Comparison of ENCODE assay signal across 8 mouse cellular contexts in genomic region chr10:93889976-93890375, GRCm38 (mm10). TPM values are rescaled to one million over a fixed set of nuclear protein-coding genes. Genes with fewer than 3 reads are reported as not detected.
DNase-seq lines count a peak whose midpoint lies in the region; ATAC-seq and TF ChIP-seq lines count a peak whose summit lies in the region.
"Had no signal": no experiment of that assay in that cellular context is flagged by ENCODE, and none has a peak within 500 bp of the region (broad histone marks: within the 10 kb centered on the region; RNA-seq: fewer than 3 reads in every experiment).

No protein-coding gene starts in this region.

- ATAC-seq in lung, embryonic 14.5 days (ENCODE audit: insufficient read depth) = no peak
- ATAC-seq in forebrain, postnatal 0 days = peak; percentile 56
- peak; percentile 23; the same call in 1 of the 2 replicates for ATAC-seq in midbrain, embryonic 12.5 days (ENCODE audit: low FRiP score, low read depth)

- peak overlapping the region; percentile 98 for H3K4me3 ChIP-seq in lung, embryonic 14.5 days (ENCODE audit: low read depth, low read length)
- H3K4me3 ChIP-seq in bone marrow, adult 2 months (replicated peaks; ENCODE audit: control insufficient read depth, low read depth, low read length) = peak overlapping the region; percentile 95
- H3K4me3 ChIP-seq in forebrain, postnatal 0 days (ENCODE audit: low read depth, low read length) = peak overlapping the region; percentile 86
- peak overlapping the region; percentile 69 for H3K4me3 ChIP-seq in midbrain, embryonic 12.5 days

- no peak for TF ChIP-seq CTCF in lung, embryonic 14.5 days (IDR thresholded peaks at IDR 0.05; ENCODE audit: low read depth)
- no peak for TF ChIP-seq CTCF in bone marrow, adult 2 months (IDR thresholded peaks at IDR 0.05; ENCODE audit: control insufficient read depth, insufficient read depth, low read length)
- TF ChIP-seq CTCF in forebrain, postnatal 0 days (IDR thresholded peaks at IDR 0.05; ENCODE audit: low read depth) = no peak

- H3K36me3 ChIP-seq in lung, embryonic 14.5 days (ENCODE audit: insufficient read depth) = peaks cover 21% of the 10 kb centered on the region
- peaks cover 18% of the 10 kb centered on the region for H3K36me3 ChIP-seq in forebrain, postnatal 0 days (ENCODE audit: insufficient read depth)
- H3K36me3 ChIP-seq in midbrain, embryonic 12.5 days = peaks cover 21% of the 10 kb centered on the region

- peak overlapping the region; percentile 92 for H3K9ac ChIP-seq in lung, embryonic 14.5 days
- H3K9ac ChIP-seq in forebrain, postnatal 0 days = peak overlapping the region; percentile 92
- peak overlapping the region; percentile 81 for H3K9ac ChIP-seq in midbrain, embryonic 12.5 days (replicated peaks)

- H3K9me3 ChIP-seq in lung, embryonic 14.5 days (ENCODE audit: low read depth, low read length) = no peaks in the 10 kb centered on the region
- H3K9me3 ChIP-seq in forebrain, postnatal 0 days (ENCODE audit: low read length) = no peaks in the 10 kb centered on the region
- H3K9me3 ChIP-seq in midbrain, embryonic 12.5 days = no peaks in the 10 kb centered on the region

- H3K4me2 ChIP-seq in lung, embryonic 14.5 days = peak overlapping the region; percentile 91
- H3K4me2 ChIP-seq in forebrain, postnatal 0 days (ENCODE audit: low read depth) = peak overlapping the region; percentile 73
- H3K4me2 ChIP-seq in midbrain, embryonic 12.5 days (replicated peaks) = peak overlapping the region; percentile 64

- H3K27ac ChIP-seq in lung, embryonic 14.5 days (ENCODE audit: low read depth) = peak overlapping the region; percentile 88; the same call in 1 of the 2 replicates
- peak overlapping the region; percentile 81 for H3K27ac ChIP-seq in bone marrow, adult 2 months (ENCODE audit: control insufficient read depth, insufficient read depth, low read depth, low read length, poor library complexity)
- peak overlapping the region; percentile 95 for H3K27ac ChIP-seq in forebrain, postnatal 0 days (ENCODE audit: low read depth, low read length)
- peak overlapping the region; percentile 90 for H3K27ac ChIP-seq in midbrain, embryonic 12.5 days (replicated peaks)

- WGBS in lung, embryonic 14.5 days = under 1% methylated on average over 22 of the region's 22 CpGs
- 7% methylated on average over 22 of the region's 22 CpGs for WGBS in bone marrow, adult 2 months
- WGBS in forebrain, postnatal 0 days = under 1% methylated on average over 22 of the region's 22 CpGs
- whole genome bisulfite sequencing in midbrain, embryonic 12.5 days = under 1% methylated on average over 22 of the region's 22 CpGs

- TF ChIP-seq POLR2A in bone marrow, adult 2 months (IDR thresholded peaks at IDR 0.05; ENCODE audit: borderline replicate concordance, control insufficient read depth, low read depth, low read length) = no peak

- DNase-seq in lung, embryonic 14.5 days = no peak
- DNase-seq in lung, adult 18-20 months = no peak
- no peak for DNase-seq in forebrain, postnatal 0 days
- DNase-seq in layer of hippocampus, postnatal 14 days (ENCODE audit: low spot score in 2 of 2) = peak; percentile 51 to 54
- DNase-seq in adrenal gland, postnatal 14 days = no peak

- 0 out of 2 replicates have a peak, but pooled peaks cover 3% of the 10 kb centered on the region for H3K4me1 ChIP-seq in lung, embryonic 14.5 days (ENCODE audit: insufficient read depth)
- H3K4me1 ChIP-seq in bone marrow, adult 2 months (ENCODE audit: control insufficient read depth, insufficient read depth, low read length) = peaks cover under 1% of the 10 kb centered on the region; the same call in 1 of the 2 replicates
- H3K4me1 ChIP-seq in forebrain, postnatal 0 days (ENCODE audit: insufficient read depth) = peaks cover 12% of the 10 kb centered on the region
- H3K4me1 ChIP-seq in midbrain, embryonic 12.5 days = peaks cover 10% of the 10 kb centered on the region

- H3K27me3 ChIP-seq in lung, embryonic 14.5 days (ENCODE audit: insufficient read depth, low read length) = no peaks in the 10 kb centered on the region
- no peaks in the 10 kb centered on the region for H3K27me3 ChIP-seq in forebrain, postnatal 0 days (ENCODE audit: insufficient read depth, low read length)
- H3K27me3 ChIP-seq in midbrain, embryonic 12.5 days = no peaks in the 10 kb centered on the region

RNA-seq across cellular contexts. Expression of gene Metap2, which starts 6.9 kb away (rescaled TPM):
- 213 and 219 TPM in 2 replicates for polyA plus RNA-seq in lung, embryonic 14.5 days (2014; fragmentation: Nextera tagmentation; extraction: Ambion mirVana)
- 963 and 1,559 TPM in 2 replicates for polyA plus RNA-seq in bone marrow, adult 2 months (2011; ENCODE audit: insufficient read depth, insufficient read length, low replicate concordance, missing spikeins)
- 89.2 and 106 TPM in 2 replicates for total RNA-seq in forebrain, postnatal 0 days (2014; rRNA removed)
- polyA plus RNA-seq in forebrain, postnatal 0 days (2015; fragmentation: Nextera tagmentation; extraction: Ambion mirVana) = 144 and 146 TPM in 2 replicates
- 100 to 1,000 TPM; 134 to 137 TPM for total RNA-seq in layer of hippocampus, postnatal 14 days (2021)
- 193 and 205 TPM in 2 replicates for polyA plus RNA-seq in midbrain, embryonic 12.5 days (2016; fragmentation: Nextera tagmentation; extraction: Ambion mirVana)
- total RNA-seq in adrenal gland, postnatal 14 days (2021) = 239 and 243 TPM in 2 replicates

RNA-seq across cellular contexts. Expression of gene Usp44, which starts 58.6 kb away (rescaled TPM):
- 0.70 and 0.74 TPM in 2 replicates for polyA plus RNA-seq in lung, embryonic 14.5 days (2014; fragmentation: Nextera tagmentation; extraction: Ambion mirVana)
- 0.55 TPM in 1 of 2 replicates, not detected in the other for polyA plus RNA-seq in bone marrow, adult 2 months (2011; ENCODE audit: insufficient read depth, insufficient read length, low replicate concordance, missing spikeins)
- 0.08 and 0.14 TPM in 2 replicates for total RNA-seq in forebrain, postnatal 0 days (2014; rRNA removed)
- 0.05 and 0.08 TPM in 2 replicates for polyA plus RNA-seq in forebrain, postnatal 0 days (2015; fragmentation: Nextera tagmentation; extraction: Ambion mirVana)
- total RNA-seq in layer of hippocampus, postnatal 14 days (2021) = not detected
- 12.1 and 13.0 TPM in 2 replicates for polyA plus RNA-seq in midbrain, embryonic 12.5 days (2016; fragmentation: Nextera tagmentation; extraction: Ambion mirVana)
- not detected in 2 replicates for total RNA-seq in adrenal gland, postnatal 14 days (2021)
- total RNA-seq: neutrophil, adult 5-6 weeks had no signal

Comparison
In these comparisons a context has a peak if more than half of its experiments do, and no peak if none do; other contexts are left out.
1. DNase-seq: peak in layer of hippocampus, postnatal 14 days (2 of 2); none in lung, embryonic 14.5 days (single experiment), lung, adult 18-20 months (0 of 2), forebrain, postnatal 0 days (single experiment) and adrenal gland, postnatal 14 days (single experiment).
2. Peak in every context shown above with its lines, with median percentiles within 50 percentile points of each other: H3K27ac ChIP-seq, H3K4me2 ChIP-seq, H3K4me3 ChIP-seq and H3K9ac ChIP-seq.